Mouse (Mus musculus): ENCODE measurements around the gene Hmgcll1.

DNA sequence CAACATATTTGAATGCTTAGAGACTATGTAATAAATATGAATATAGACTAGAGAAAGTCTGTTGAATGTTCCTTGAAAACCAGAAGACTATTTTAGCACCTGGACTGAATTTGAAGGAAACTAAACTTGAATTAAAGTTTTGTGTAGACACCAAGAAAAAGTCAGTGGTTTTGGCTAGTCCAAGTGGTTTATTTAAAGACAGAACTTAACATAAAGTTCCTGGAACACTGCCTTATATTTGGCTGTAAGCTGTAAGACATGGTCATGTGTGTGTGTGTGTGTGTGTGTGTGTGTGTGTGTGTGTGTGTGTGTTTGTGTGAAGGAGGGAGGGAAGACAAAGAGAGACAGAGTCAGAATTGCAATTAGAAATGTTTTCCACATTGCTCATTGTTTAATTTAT lies 164.6 kb downstream of the Hmgcll1 start:
- TF ChIP-seq POLR2A (IDR thresholded peaks at IDR 0.05; ENCODE audit: low read depth, low read length) = no peak
- TF ChIP-seq CTCF (IDR thresholded peaks at IDR 0.05; ENCODE audit: extremely low read depth, insufficient read length, insufficient replicate concordance, low read depth, low read length) = no peak
